Mouse (Mus musculus): ENCODE results near the gene Lrrn4cl.

Lrrn4cl gene

DNA sequence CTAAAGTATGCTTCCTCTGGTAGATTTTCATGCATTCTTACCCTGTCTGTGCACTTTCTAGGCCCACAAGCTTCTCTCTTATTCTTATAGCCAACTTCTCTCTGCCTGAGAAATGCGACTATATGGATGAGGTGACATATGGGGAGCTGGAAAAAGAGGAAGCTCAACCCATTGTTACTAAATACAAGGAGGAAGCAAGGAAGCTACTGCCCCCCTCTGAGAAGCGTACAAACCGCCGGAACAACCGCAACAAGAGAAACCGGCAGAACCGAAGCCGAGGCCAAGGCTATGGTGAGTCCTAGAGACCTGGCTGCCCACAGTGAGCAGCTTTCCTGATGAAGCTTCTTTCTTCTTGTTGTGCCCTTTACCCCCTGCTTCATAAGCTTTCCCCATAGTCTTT lies 20.9 kb upstream of the Lrrn4cl start, which contains the start of gene AC129217.1:
TSS of gene AC129217.1 (plus strand) at position 114 of the 400 bp plus-strand sequence.
- TF ChIP-seq GATA4 (IDR thresholded peaks at IDR 0.05; ENCODE audit: insufficient replicate concordance, low read length): no peak

- TF ChIP-seq GATA4 (IDR thresholded peaks at IDR 0.05; ENCODE audit: insufficient replicate concordance, low read length): no peak
Measured at GRCm38 (mm10) chr19:8830664-8831063, 19.9 kb upstream of the Lrrn4cl start.

DNA sequence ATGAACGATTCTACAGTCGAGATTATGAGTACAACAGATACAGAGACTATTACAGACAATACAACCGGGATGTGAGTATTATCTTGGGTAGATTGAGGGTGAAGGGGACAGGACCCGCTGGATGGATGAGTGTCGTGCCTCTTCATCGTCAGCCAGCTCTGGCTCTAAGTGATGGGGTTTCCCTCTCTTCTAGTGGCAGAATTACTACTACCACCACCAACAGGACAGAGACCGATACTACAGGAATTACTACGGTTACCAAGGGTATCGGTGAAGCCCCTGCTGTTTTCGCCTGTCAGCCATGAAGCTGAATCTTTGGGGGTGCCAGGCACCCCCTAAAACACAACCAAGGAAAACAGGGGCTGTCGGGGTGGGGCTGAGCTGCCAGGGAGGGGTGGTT lies 19.3 kb upstream of the Lrrn4cl start:
- no peak for TF ChIP-seq GATA4 (IDR thresholded peaks at IDR 0.05; ENCODE audit: insufficient replicate concordance, low read length)

DNA sequence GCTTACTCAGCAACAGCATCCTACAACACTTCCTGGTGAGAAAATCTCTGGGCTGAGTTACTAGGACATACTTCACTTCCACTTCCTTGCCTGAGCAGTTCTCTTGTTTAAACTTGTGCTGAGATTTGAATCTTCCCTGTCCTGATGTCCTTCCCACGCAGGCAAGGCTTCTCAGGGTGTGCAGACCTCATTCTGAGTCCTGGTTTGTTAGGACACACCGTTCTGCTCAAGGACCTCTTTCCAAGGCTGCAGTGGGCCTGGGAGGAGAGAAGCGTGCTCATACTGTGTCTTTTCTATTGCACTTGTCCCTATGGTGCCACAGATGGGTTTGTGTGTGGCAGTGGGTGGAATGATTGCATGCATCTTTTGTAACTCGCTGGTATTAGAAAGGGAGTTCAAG lies 17.6 kb upstream of the Lrrn4cl start:
- no peak for TF ChIP-seq GATA4 (IDR thresholded peaks at IDR 0.05; ENCODE audit: insufficient replicate concordance, low read length)

DNA sequence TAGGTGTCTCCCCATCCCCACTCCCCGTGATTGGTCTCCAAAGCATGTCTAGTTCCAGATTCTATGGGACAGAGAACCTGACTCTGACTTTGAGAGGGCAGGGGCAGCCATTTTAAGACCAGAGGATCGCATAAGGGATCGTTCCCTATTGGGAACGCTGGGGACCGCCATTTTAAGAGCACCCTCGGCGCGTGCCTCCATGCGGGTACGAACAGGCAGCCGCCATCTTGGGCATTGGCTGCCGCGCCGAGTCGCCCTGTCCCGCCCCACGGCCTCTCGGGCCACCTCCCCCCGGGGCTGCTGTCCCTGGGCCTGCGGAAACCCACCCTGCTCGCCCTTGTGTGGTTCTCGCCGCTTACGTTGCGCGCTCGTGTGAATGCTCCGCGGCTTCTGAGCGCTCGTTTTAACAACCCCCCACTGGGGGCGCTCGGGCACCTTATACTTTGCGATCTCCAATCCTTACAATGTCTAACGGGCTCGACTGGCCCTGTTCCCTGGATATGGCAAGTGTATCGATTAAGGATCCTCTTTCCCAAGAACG lies 13.2 kb upstream of the Lrrn4cl start, which contains the start of gene Bscl2:
TSS of gene Bscl2 (plus strand) at position 217 of the 541 bp plus-strand sequence.
- TF ChIP-seq GATA4 (IDR thresholded peaks at IDR 0.05; ENCODE audit: insufficient replicate concordance, low read length): no peak

GRCm38 (mm10) chr19:8838041-8838730 lies 12.4 kb upstream of the Lrrn4cl start:
- no peak for TF ChIP-seq GATA4 (IDR thresholded peaks at IDR 0.05; ENCODE audit: insufficient replicate concordance, low read length)

GRCm38 (mm10) chr19:8839103-8839907 lies 11.3 kb upstream of the Lrrn4cl start, which contains the start of gene Gng3:
Gene Gng3, minus strand, starts transcription at chr19:8839194.
- no peak for TF ChIP-seq GATA4 (IDR thresholded peaks at IDR 0.05; ENCODE audit: insufficient replicate concordance, low read length)

DNA sequence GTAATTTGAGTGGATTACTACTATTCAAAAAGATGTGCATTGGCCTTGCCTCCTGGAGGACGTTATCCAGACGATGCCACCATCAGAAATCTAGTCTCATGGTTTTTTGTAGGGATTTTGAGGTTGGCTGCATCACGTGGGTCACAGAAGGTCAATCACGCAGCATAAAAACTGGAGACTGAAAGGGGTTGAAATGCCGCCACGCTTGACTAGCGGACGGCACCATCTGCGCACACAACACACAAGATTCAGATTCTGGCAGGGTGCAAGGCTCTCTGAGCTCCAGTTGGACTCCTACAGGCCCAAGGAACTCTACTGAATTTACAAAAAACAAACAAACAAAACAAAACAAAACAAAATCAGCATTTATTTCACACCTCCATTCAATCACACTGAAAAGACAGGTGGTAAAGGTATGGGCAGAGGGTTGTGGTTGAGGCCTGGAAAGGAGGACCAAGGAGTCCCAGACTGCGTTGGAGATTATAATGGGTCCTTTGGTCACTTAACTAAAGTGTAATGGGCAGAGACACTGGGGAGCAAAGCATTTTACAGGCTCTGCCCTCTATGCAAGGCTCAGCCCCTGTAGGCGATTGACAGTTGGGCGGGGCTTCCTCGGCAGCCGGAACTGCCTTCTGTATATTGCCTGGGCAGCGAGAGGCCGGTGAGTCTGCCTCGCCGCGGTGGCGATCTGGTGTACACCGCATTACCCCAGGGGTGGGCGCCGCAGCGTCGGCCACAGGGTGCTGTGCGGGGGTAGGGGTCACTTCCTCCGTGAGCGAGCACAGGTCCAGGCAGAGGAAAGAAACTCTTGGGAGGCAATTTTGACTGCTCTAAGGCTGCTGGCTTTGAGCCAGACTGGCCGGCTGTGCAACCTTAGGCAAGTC lies 10.4 kb upstream of the Lrrn4cl start:
- TF ChIP-seq GATA4 (IDR thresholded peaks at IDR 0.05; ENCODE audit: insufficient replicate concordance, low read length): no peak

DNA sequence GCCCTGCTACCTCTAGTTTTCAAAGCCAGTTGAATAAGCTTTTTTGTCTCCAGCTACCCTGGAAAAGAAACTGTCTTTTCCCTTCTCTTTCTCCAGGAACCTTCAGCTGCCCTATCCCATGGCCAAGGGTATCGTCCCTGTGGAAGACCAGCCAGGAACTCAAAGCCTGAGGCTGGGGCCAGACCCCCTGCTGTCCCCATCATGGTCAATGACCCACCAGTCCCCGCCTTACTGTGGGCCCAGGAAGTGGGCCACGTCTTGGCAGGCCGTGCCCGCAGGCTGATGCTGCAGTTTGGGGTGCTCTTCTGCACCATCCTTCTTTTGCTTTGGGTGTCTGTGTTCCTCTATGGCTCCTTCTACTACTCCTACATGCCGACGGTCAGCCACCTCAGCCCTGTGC lies 9.6 kb upstream of the Lrrn4cl start:
- no peak for TF ChIP-seq GATA4 (IDR thresholded peaks at IDR 0.05; ENCODE audit: insufficient replicate concordance, low read length)

DNA sequence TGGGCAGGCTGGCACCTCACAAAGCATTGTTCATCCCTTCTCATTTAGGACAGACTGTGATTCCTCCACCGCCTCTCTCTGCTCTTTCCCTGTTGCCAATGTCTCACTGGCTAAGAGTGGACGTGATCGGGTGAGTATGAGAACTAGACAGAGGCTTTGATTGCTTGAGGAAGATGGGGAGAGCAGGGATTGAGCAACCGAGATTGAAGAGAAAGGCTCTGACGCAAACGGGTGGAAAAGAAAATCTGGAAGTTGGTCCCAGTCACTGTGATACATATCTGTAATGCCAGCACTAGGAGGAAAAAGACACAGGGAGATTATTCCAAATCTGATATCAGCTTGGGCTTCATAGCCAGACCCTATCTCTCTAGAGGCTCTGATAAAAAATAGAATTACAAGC lies 7.6 kb upstream of the Lrrn4cl start:
- no peak for TF ChIP-seq GATA4 (IDR thresholded peaks at IDR 0.05; ENCODE audit: insufficient replicate concordance, low read length)

GRCm38 (mm10) chr19:8844371-8845129 lies 6.0 kb upstream of the Lrrn4cl start:
- no peak for TF ChIP-seq GATA4 (IDR thresholded peaks at IDR 0.05; ENCODE audit: insufficient replicate concordance, low read length)

DNA sequence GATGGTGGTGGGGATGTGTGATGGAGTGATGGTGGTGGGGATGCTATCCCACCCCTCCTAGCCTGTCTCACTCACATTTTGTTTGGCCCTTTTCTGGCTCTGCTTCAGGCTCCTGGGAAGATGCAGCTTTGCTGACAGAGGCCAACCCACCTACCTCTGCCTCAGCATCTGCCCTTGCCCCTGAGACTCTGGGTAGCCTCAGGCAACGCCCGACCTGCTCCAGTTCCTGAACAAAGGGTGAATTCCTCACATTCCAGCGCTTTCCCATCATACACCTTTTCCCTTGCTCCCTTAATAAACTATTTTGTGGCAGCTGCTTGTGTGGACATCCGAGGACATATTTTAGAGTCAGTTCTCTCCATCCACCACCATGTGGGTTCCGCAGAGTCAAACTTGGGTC lies 2.2 kb upstream of the Lrrn4cl start:
- TF ChIP-seq GATA4 (IDR thresholded peaks at IDR 0.05; ENCODE audit: insufficient replicate concordance, low read length): no peak

DNA sequence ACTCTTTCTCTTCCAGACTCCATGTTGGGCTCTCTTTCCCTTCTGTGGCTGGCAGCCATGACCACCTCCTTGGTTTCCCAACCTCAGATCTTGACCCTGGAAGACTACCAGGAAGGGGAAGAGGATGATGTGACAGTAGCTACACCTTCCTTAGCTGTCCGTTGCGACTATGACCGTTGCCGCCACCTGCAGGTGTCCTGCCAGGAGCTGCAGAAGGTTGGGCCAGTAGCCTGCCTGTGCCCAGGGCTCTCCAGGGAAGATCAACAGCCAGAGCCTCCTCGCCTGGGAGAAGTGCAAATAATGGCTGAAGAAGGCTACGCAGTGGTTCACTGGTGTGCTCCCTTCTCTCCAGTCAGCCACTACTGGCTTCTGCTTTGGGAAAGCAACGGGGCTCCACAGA lies 1.1 kb downstream of the Lrrn4cl start:
- no peak for TF ChIP-seq GATA4 (IDR thresholded peaks at IDR 0.05; ENCODE audit: insufficient replicate concordance, low read length)

GRCm38 (mm10) chr19:8852236-8852928 lies 1.8 kb downstream of the Lrrn4cl start:
- TF ChIP-seq GATA4 (IDR thresholded peaks at IDR 0.05; ENCODE audit: insufficient replicate concordance, low read length): no peak

Measured in liver, adult (tissue).